Mouse (Mus musculus) hindbrain, embryonic 11.5 days (tissue): Measurements from ENCODE around the gene Fbxw7. TPM values are rescaled to one million over a fixed set of nuclear protein-coding genes. Genes with fewer than 3 reads are reported as not detected.
A peak's percentile ranks its signal among the peaks of the same experiment; 100 is the strongest.

Source experiments
- ATAC-seq: fragments of 200-750 bp; cut with Nextera tagmentation; 2 replicates; pipeline ENCODE4 v1.8.0; 2017; ENCODE audit warnings: mild to moderate bottlenecking, moderate TSS enrichment, moderate library complexity; ENCODE audit not compliant: low FRiP score
- DNase-seq: peaks from one replicate; pipeline ENCODE4 v3.0.0-alpha.2; 2015; ENCODE audit warnings: low spot score
- H3K27ac ChIP-seq: fragments of 300-500 bp; sonication (generic); 2 replicates; pipeline ENCODE4 v1.5.1; 2014; ENCODE audit warnings: mild to moderate bottlenecking, low read depth, low read length
- H3K27me3 ChIP-seq: fragments of 300-500 bp; sonication (generic); 2 replicates; pipeline ENCODE4 v1.6.1; 2014; ENCODE audit warnings: mild to moderate bottlenecking, low read length, moderate library complexity, mixed read lengths; ENCODE audit not compliant: control insufficient read depth, insufficient read depth
- H3K36me3 ChIP-seq: fragments of 300-500 bp; sonication (generic); 2 replicates; pipeline ENCODE4 v1.6.1; 2014; ENCODE audit warnings: mild to moderate bottlenecking, low read length, moderate library complexity, mixed read lengths; ENCODE audit not compliant: control insufficient read depth, insufficient read depth
- H3K4me1 ChIP-seq: fragments of 300-500 bp; sonication (generic); replicated peaks from 2 replicates; pipeline ENCODE4 v1.6.1; 2014; ENCODE audit warnings: low read length, mixed read lengths; ENCODE audit not compliant: control insufficient read depth, insufficient read depth
- H3K4me2 ChIP-seq: fragments of 300-500 bp; sonication (generic); replicated peaks from 2 replicates; pipeline ENCODE4 v1.6.1; 2014; ENCODE audit warnings: mild to moderate bottlenecking, low read depth, low read length
- H3K4me3 ChIP-seq: fragments of 300-500 bp; sonication (generic); 2 replicates; pipeline ENCODE4 v1.5.1; 2014; ENCODE audit warnings: low read depth, low read length
- H3K9ac ChIP-seq: fragments of 300-500 bp; sonication (generic); 2 replicates; pipeline ENCODE4 v1.6.1; 2014; ENCODE audit warnings: low read depth, low read length
- H3K9me3 ChIP-seq: fragments of 300-500 bp; sonication (generic); 2 replicates; pipeline ENCODE4 v1.6.1; 2016; ENCODE audit warnings: low read length; ENCODE audit not compliant: control insufficient read depth
- WGBS: fragments of 180-500 bp; shearing (Covaris S2); extraction: QIAGEN DNeasy Blood & Tissue Kit; methylation state at CpG from one replicate; pipeline ENCODE4 v1.1.7; 2014; 5-methylcytosine and 5-hydroxymethylcytosine counted together
- polyA plus RNA-seq: library from polyadenylated mRNA; unstranded; fragments of >200 nt; fragmentation: Nextera tagmentation; extraction: Ambion mirVana; gene quantifications from 2 replicates; pipeline ENCODE4 v1.2.1, GENCODE M21; 2014

Fbxw7 gene
- polyA plus RNA-seq, 1 experiment from 2014 or later = 21.1 TPM

- Histone ChIP-seq H3K4me1 (0 out of 2 replicates have a peak, but pooled peaks cover 2% of the 10 kb centered on the region), H3K4me3 (no peak overlapping the region), H3K27ac (no peak overlapping the region), H3K27me3 (no peaks in the 10 kb centered on the region), H3K36me3 (no peaks in the 10 kb centered on the region), H3K4me2 (no peak overlapping the region), H3K9ac (no peak overlapping the region), H3K9me3 (no peaks in the 10 kb centered on the region)
- ATAC-seq = no peak
- WGBS = 55% methylated on average over 2 of the region's 2 CpGs
- DNase-seq = peak; percentile 23
Measured at GRCm38 (mm10) chr3:84936252-84936651, 121.2 kb downstream of the Fbxw7 start.

GRCm38 (mm10) chr3:84936956-84937355, 121.9 kb downstream of the Fbxw7 start:
- Histone ChIP-seq H3K9ac (no peak overlapping the region), H3K9me3 (no peaks in the 10 kb centered on the region), H3K36me3 (no peaks in the 10 kb centered on the region), H3K27ac (no peak overlapping the region; the same call in 1 of the 2 replicates), H3K4me2 (no peak overlapping the region), H3K27me3 (no peaks in the 10 kb centered on the region), H3K4me1 (0 out of 2 replicates have a peak, but pooled peaks cover 2% of the 10 kb centered on the region), H3K4me3 (no peak overlapping the region)
- DNase-seq (peak; percentile 3), ATAC-seq (no peak)
- 69% methylated on average over 5 of the region's 5 CpGs for WGBS

- H3K4me2 ChIP-seq = no peak overlapping the region
- H3K4me1 ChIP-seq = 0 out of 2 replicates have a peak, but pooled peaks cover 2% of the 10 kb centered on the region
- WGBS = 47% methylated on average over 12 of the region's 12 CpGs
- DNase-seq (peak; percentile 75), ATAC-seq (peak; percentile 95)
- peak overlapping the region; percentile 74 for H3K27ac ChIP-seq
- no peak overlapping the region for H3K4me3 ChIP-seq
- H3K9ac ChIP-seq = no peak overlapping the region
- H3K27me3 ChIP-seq = no peaks in the 10 kb centered on the region
- H3K36me3 ChIP-seq = no peaks in the 10 kb centered on the region
- no peaks in the 10 kb centered on the region for H3K9me3 ChIP-seq
Measured at GRCm38 (mm10) chr3:84937360-84938355, 122.6 kb downstream of the Fbxw7 start.

- H3K4me3 ChIP-seq = no peak overlapping the region
- no peaks in the 10 kb centered on the region for H3K9me3 ChIP-seq
- no peaks in the 10 kb centered on the region for H3K27me3 ChIP-seq
- no peaks in the 10 kb centered on the region for H3K4me1 ChIP-seq
- no peak overlapping the region for H3K9ac ChIP-seq
- H3K27ac ChIP-seq = no peak overlapping the region
- no peak overlapping the region for H3K4me2 ChIP-seq
- DNase-seq (no peak), ATAC-seq (no peak)
- H3K36me3 ChIP-seq = no peaks in the 10 kb centered on the region
- 92% methylated on average over 3 of the region's 3 CpGs for WGBS
Measured at GRCm38 (mm10) chr3:84944933-84945332, 129.9 kb downstream of the Fbxw7 start.

- H3K9me3 ChIP-seq = no peaks in the 10 kb centered on the region
- DNase-seq = no peak
- no peak overlapping the region for H3K9ac ChIP-seq
- H3K4me1 ChIP-seq = no peaks in the 10 kb centered on the region
- no peaks in the 10 kb centered on the region for H3K27me3 ChIP-seq
- no peak overlapping the region for H3K4me2 ChIP-seq
- no peaks in the 10 kb centered on the region for H3K36me3 ChIP-seq
- ATAC-seq = no peak
- no peak overlapping the region for H3K4me3 ChIP-seq
- WGBS = 91% methylated on average over 1 of the region's 1 CpGs
- no peak overlapping the region for H3K27ac ChIP-seq
Measured at GRCm38 (mm10) chr3:84946381-84946780, 131.3 kb downstream of the Fbxw7 start.

GRCm38 (mm10) chr3:84949387-84949786, 134.3 kb downstream of the Fbxw7 start:
- no peak for DNase-seq
- H3K9me3 ChIP-seq = no peaks in the 10 kb centered on the region
- no peak overlapping the region for H3K4me2 ChIP-seq
- no peaks in the 10 kb centered on the region; the same call in 1 of the 2 replicates for H3K4me1 ChIP-seq
- no peaks in the 10 kb centered on the region for H3K27me3 ChIP-seq
- no peaks in the 10 kb centered on the region for H3K36me3 ChIP-seq
- H3K4me3 ChIP-seq = no peak overlapping the region
- 93% methylated on average over 4 of the region's 4 CpGs for WGBS
- no peak overlapping the region for H3K27ac ChIP-seq
- no peak for ATAC-seq
- no peak overlapping the region for H3K9ac ChIP-seq

GRCm38 (mm10) chr3:84951698-84952097, 136.6 kb downstream of the Fbxw7 start:
- Histone ChIP-seq H3K36me3 (no peaks in the 10 kb centered on the region), H3K27me3 (no peaks in the 10 kb centered on the region), H3K4me1 (no peaks in the 10 kb centered on the region; the same call in 1 of the 2 replicates), H3K27ac (peak overlapping the region; percentile 83; the same call in 1 of the 2 replicates), H3K9ac (peak overlapping the region; percentile 46), H3K4me2 (peak overlapping the region; percentile 43), H3K4me3 (peak overlapping the region; percentile 45), H3K9me3 (no peaks in the 10 kb centered on the region)
- WGBS = 39% methylated on average over 2 of the region's 2 CpGs
- DNase-seq (no peak), ATAC-seq (peak; percentile 67)

- Histone ChIP-seq H3K27ac (peak overlapping the region; percentile 83), H3K9ac (peak overlapping the region; percentile 46), H3K4me1 (no peaks in the 10 kb centered on the region; the same call in 1 of the 2 replicates), H3K4me2 (peak overlapping the region; percentile 43), H3K4me3 (peak overlapping the region; percentile 45), H3K9me3 (no peaks in the 10 kb centered on the region), H3K36me3 (no peaks in the 10 kb centered on the region), H3K27me3 (no peaks in the 10 kb centered on the region)
- ATAC-seq = peak; percentile 97
- peak; percentile 81 for DNase-seq
- WGBS = 10% methylated on average over 13 of the region's 13 CpGs
Measured at GRCm38 (mm10) chr3:84952135-84952534, 137.1 kb downstream of the Fbxw7 start.
